Mouse (Mus musculus): Measurements from ENCODE around the gene Asb12. TPM values are rescaled to one million over a fixed set of nuclear protein-coding genes. Genes with fewer than 3 reads are reported as not detected.

Asb12 gene
- total RNA-seq (2023) = not detected

GRCm38 (mm10) chrX:95557887-95558286, at the start of gene Asb12, which contains the start of gene Pfn5:
Gene Asb12 (minus strand): TSS chrX:95557987.
Gene Pfn5 (plus strand): TSS chrX:95558104.

GRCm38 (mm10) chrX:95444776-95445111, 113.0 kb downstream of the Asb12 start, which contains the start of gene Amer1:
Gene Amer1 (minus strand): TSS chrX:95444872.

Other genes with a start within 250 kb of the Asb12 start
- gene Amer1, start 113.1 kb downstream of the Asb12 start, total RNA-seq (2023) = 1 to 10 TPM; 5.7 to 9.1 TPM
- gene Pfn5, start 117 bp upstream of the Asb12 start, total RNA-seq (2023) = not detected
- 1 to 10 TPM; 3.7 TPM for gene Zc4h2, start 100.5 kb upstream of the Asb12 start, total RNA-seq (2023)
- gene Zc3h12b, start 153.7 kb upstream of the Asb12 start, total RNA-seq (2023) = under 1 TPM; 0.17 to 0.77 TPM